Mouse (Mus musculus) T-helper 1 cell (primary cell): ENCODE results near the gene Pds5b.
"Not testable (repeated sequence)": the region's sequence is repeated elsewhere in the genome, so short reads cannot be mapped to it uniquely, and the experiment has no call there.

Experiments used
- in situ Hi-C: fragments of 300-600 bp; cut with MboI, MseI; formaldehyde crosslinking; loops from one replicate; pipeline ENCODE4 v1.15.1; 2025; ENCODE audit warnings: high pct_unique_total_duplicates

Pds5b gene

GRCm38 (mm10) chr5:150693277-150693676 is 19.7 kb downstream of the Pds5b start:
- in situ Hi-C loops: no loop called here

- in situ Hi-C loops: no loop called here
Observed at GRCm38 (mm10) chr5:150702714-150703113, 29.2 kb downstream of the Pds5b start.

GRCm38 (mm10) chr5:150706651-150707050 is 33.1 kb downstream of the Pds5b start:
- in situ Hi-C loops: not testable (repeated sequence)

GRCm38 (mm10) chr5:150707181-150707580 is 33.6 kb downstream of the Pds5b start:
- in situ Hi-C loops: not testable (repeated sequence)

- in situ Hi-C loops: no loop called here
Observed at GRCm38 (mm10) chr5:150711503-150711902, 38.0 kb downstream of the Pds5b start.

GRCm38 (mm10) chr5:150713431-150713830 is 39.9 kb downstream of the Pds5b start:
- in situ Hi-C loops: no loop called here

GRCm38 (mm10) chr5:150717775-150718174 is 44.2 kb downstream of the Pds5b start:
- in situ Hi-C loops: no loop called here

- in situ Hi-C loops: no loop called here
Observed at GRCm38 (mm10) chr5:150724641-150725040, 51.1 kb downstream of the Pds5b start.

GRCm38 (mm10) chr5:150737028-150737427 is 63.5 kb downstream of the Pds5b start:
- in situ Hi-C loops: not testable (repeated sequence)

GRCm38 (mm10) chr5:150739311-150739710 is 65.8 kb downstream of the Pds5b start:
- in situ Hi-C loops: no loop called here

- in situ Hi-C loops: no loop called here
Observed at GRCm38 (mm10) chr5:150740597-150740996, 67.1 kb downstream of the Pds5b start.

GRCm38 (mm10) chr5:150756623-150757022 is 83.1 kb downstream of the Pds5b start:
- in situ Hi-C loops: no loop called here

GRCm38 (mm10) chr5:150772403-150772802 is 98.9 kb downstream of the Pds5b start:
- in situ Hi-C loops: no loop called here

- in situ Hi-C loops: no loop called here
Observed at GRCm38 (mm10) chr5:150773083-150773482, 99.5 kb downstream of the Pds5b start.

- in situ Hi-C loops: no loop called here
Observed at GRCm38 (mm10) chr5:150788261-150788660, 114.7 kb downstream of the Pds5b start.

- in situ Hi-C loops: no loop called here
Observed at GRCm38 (mm10) chr5:150789039-150789438, 115.5 kb downstream of the Pds5b start.

GRCm38 (mm10) chr5:150794181-150794580 is 120.6 kb downstream of the Pds5b start:
- in situ Hi-C loops: no loop called here

- in situ Hi-C loops: no loop called here
Observed at GRCm38 (mm10) chr5:150800056-150800455, 126.5 kb downstream of the Pds5b start.

GRCm38 (mm10) chr5:150814111-150814990 is 140.8 kb downstream of the Pds5b start:
- in situ Hi-C loops: no loop called here

- in situ Hi-C loops: no loop called here
Observed at GRCm38 (mm10) chr5:150815400-150815799, 141.9 kb downstream of the Pds5b start.

GRCm38 (mm10) chr5:150816775-150817174 is 143.2 kb downstream of the Pds5b start:
- in situ Hi-C loops: no loop called here

- in situ Hi-C loops: no loop called here
Observed at GRCm38 (mm10) chr5:150818041-150818440, 144.5 kb downstream of the Pds5b start.

GRCm38 (mm10) chr5:150818886-150819285 is 145.3 kb downstream of the Pds5b start:
- in situ Hi-C loops: no loop called here
